Mouse (Mus musculus) retina, postnatal 1 day (tissue): ENCODE measurements at regions not wholly inside any gene's neighbourhood (a gene's known extent, or its start where the extent isn't known, plus 50 kb on each side); places are given as distances from the start of the nearest gene placed in this dataset.
A peak's percentile ranks its signal among the peaks of the same experiment; 100 is the strongest.

Experiments used
- DNase-seq: peaks from one replicate; pipeline ENCODE4 v3.0.0-alpha.2; 2012

DNA sequence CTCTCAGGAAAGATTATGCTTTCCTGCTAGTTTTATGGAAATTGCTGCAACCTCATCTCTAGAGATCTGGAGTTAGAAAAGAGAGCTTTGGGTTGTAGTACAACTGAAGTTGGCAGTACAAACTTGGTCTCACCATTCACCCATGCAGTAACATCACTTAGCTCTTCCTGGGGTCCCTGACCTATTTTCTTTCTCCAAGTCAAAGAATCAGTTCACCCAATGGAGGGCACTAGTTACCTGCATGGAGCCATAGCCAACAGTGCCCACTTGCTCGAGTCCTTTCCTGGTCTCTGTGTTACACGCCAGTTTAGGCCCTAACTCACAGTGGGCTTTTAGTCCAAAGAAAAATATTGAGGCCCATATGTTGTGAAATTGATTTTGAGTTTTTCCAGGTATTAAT is 435.9 kb upstream of the Cited2 start:
- DNase-seq, result no peak

DNA sequence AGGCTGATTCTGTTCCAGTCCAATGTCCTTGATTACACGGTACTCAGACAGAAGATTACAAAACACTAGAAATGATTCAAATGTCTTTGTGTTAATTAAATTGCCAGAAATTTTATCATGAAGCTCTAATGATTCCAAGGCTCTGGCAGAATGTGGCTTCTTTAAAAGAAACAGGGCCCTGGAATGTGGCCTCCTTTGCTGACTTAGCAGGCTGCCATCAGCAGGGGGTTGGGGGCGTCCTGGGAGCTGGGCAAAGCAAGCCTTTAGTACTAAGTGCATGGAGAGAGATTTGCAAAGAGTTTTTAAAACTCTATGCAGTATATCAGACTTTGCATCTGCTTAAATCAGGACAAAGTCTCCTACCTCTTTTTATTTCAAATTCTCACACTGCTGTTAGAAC is 434.8 kb upstream of the Cited2 start:
- no peak for DNase-seq

DNA sequence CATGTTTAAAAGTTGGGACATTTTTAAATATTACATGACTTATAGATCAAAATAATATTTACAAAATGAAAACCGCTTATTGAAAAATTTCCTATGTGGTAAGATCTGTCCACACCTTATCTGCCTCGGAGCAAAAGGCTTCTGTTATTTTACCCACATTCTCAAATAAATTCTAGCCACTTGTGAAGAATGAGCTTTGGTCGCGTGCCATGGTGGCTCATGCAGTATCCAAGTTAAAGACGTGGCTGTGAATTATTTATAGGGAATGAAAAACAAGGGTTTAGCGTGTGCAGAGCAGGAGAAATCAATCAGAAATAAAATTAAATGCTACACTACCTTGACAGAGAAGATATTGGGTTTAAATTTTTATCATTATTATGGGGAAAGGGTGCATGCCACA is 430.7 kb upstream of the Cited2 start:
- DNase-seq, result no peak

DNA sequence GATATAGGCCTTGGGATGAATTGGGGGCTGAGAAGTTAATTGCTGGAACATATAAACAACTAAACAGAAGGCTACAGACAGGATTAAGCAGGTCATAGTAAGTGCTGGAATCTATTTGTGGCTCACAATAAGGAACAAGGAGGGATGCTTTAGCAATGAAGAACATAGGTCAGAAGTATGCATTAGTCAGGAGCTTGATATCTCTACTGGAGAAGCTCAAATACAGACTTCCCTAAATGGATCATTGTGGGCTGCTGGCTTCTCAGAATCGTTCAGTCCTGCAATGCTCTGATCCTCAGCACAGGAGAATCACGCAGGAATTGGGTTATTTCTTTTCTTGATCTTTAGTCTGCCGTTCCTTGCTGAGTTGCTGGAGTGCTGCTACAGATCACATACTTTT is 428.6 kb upstream of the Cited2 start:
- no peak for DNase-seq

DNA sequence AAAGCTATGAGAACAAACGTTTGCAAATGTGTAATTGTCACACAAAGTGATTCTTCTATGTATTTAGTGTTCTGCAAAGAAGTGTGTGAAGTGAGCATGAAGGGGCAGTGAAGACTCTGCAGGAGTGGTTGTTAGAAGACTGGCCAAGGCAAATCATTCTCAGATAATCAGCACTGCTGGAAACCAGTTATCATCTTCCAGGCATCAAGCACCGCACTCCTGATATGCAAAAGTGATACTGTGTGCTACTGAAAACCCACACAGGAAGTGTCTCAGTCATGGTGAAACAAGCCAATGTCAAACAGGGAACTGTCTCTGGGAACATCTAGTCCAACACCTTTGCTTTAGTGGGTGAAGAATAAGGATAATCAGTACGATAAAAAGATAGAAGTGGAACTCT is 427.9 kb upstream of the Cited2 start:
- DNase-seq, result no peak

DNA sequence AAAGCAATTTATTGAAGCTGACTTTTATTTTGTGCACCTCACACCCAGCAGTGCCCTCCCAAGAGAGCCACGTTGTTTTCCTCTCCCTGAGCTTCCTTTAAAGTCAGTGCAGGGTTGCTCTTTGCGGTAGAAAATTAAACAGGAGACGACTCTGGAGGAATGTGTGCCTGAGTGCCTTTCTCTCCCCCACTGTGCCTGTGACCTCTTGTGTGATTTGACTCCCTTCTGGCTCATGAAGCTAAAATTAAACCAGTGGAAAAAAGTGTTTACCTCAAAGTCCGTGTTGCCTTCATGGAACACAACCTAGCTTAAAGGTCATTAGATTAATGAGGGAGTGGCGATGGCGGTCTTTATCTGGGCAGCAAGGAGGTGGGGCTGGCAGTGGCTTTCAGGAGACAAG is 423.4 kb upstream of the Cited2 start:
- no peak for DNase-seq

DNA sequence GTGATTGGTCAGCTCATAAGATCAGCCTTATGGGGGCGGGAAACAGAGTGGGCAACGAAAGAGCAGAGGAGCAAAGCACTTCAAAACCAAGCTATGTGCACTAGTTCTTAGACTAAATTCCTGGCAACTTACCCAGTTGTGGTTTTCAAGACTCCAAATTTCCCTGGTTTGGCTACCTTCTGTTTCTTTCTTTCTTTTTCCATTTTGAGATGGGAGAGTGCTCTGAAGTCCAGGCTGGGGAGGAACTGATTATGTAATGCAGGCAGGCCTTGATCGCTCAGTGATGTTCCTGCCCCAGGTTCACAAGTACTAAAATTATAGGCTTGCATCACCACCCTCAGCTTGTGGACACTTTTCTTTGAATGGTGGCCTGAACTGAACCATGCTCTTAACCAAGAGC is 396.3 kb upstream of the Cited2 start:
- DNase-seq, result no peak

DNA sequence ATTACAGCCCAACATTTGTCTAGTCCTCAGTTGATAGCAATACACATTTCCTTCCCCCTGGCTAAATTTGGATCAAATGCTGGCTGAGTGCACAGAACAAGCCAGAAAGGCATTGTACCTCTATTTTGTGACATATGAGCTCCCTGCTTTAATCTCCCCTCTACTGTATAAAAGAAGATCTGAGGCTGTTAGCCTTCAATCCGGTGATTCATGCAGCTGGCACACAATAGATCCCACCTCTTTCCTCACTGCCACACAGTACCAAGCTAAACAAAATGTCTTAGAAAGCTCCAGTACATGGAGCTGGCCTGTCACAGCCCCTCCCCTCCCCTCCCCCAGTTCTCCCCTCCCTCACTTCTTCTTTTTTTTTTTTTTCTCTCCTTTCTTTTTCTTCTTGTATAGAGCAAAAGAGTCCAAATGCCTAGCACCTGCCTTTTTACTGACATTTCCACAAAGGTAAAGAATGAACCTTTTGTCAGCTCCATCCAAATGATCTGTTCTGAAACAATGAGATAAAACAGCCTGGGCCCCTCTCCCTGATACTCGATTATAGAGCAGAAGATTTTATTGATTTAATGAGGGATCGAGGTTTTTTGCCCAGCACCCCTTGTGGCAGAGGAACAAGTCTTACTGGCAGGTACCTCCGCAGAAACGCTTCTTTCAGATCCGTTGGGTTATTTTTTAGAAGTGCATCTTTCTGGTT is 392.0 kb upstream of the Cited2 start:
- DNase-seq, result peak; percentile 40

DNA sequence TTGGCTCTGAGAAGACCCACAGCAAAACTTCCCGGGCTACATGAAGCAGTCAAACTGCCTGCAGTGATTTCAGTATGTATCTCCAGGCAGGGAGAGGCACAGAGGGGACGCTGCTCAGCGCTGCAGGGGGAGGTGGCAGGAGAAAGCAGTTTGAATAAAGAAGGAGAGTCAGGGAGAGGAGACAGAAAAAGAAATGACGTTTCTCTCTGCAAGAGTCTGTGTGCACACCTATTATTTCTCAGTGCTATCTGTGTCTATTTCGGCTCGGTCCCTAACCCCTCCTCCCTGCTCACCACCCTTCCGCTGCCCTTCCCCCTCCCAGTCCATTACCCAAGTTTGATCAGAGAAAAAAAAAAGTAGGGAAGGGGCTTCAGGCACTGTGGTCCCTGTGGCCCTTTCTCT is 391.4 kb upstream of the Cited2 start:
- DNase-seq, result peak; percentile 52

DNA sequence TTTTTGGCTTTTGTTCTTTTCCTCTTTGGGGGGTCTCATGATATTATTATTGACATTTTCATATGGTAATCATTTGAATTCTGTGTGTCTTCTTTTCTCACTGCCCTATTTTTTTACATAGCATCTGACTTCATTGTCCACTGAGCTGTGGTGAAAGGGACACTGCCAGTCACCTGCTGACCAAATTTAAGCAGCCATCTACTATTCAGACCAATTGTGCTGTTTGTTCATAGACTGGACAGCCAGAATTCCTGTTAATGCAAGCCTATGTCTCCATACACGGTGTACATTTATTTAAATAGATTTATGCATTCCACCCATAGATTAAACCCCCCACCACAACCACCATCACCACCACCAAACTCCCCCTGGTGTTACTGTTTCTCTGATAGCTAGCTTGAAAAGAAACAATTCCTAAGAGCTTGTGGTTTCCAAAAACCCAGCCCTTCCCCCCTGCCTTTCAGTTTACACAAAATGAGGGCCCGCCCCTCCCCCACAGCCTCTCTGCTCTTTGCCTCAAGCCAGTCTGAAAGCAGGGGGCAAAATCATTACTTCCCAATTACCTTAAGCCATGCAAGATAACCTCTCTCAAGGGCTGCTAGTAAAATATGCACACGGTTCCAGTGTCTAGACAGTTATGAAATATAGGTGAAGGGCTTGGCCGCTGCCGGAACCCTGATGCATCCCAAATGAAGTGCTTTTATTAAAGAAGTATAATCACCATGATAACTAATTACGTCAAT is 390.8 kb upstream of the Cited2 start:
- DNase-seq, result peak; percentile 57

DNA sequence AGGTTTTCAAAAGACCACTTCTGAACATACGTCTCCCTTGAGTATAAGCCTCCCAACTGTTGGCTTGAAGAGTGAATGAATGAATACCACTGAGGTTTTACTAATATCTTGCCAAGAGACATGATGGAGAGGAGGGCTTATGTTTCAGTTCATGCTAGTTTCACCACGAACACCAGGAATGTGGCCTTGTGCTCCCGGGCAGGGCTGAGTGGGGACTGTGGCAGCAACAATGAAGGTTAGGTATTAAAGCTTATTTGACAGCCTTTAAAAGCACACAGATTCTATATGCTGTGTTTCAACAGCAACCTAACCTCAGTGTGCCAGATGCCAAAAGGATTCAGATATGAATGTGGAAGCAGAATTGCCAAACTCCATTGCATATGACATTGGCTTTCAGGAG is 390.0 kb upstream of the Cited2 start:
- DNase-seq, result peak; percentile 6

DNA sequence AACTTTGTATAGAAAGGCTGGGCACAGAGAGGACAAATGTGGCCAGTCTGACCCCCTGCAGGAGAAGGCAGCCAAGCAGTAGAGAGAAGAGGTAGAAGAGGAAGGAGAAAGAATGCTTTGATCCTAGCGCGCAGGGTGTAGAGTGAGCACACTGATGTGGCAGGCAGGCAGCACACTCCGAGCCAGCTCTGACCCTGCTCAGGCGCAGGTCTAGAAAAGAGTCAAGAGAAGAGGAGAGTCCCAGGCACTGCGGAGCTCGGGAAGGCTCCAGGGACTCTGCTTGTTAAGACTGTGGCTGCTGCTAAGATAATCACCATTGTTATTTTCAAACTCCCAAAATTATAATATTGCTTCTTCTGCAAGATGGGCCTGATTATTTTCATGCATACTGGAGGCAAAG is 389.3 kb upstream of the Cited2 start:
- DNase-seq, result no peak

DNA sequence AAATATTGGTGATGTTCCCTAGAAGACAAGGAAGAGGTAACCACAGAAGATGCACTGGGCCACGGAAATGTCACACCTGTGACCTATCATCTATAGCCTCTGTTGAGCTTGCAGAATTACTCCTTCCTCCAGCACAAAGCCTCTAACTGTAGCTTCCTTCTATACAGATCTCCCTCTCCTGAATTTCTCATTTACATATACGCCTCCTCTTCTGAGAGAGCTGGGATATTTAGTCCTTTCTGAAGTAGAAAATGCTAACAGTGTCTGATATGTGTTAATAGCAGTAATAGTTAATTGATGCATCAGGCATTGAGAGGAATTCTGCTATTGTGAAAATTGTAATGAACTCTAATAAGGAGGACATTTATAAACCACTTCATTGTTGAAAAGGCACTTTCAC is 385.8 kb upstream of the Cited2 start:
- DNase-seq, result no peak

DNA sequence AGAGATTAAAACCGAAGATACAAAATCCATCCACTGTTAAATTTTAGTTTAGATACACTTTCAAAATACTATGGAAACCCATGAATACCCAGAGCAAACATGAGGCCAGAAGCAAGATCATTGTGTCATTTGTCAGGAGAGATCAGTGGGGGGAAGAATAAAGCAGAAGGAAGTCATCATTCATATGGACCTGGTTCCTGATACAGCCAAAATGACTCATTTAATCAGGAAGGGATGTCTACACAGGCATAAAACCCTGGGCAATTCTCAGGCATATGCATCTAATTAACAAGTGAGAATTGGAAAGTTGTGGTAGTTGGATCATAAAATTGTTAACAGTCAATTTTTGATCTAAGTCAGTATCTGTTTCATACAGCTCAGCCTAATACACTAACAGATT is 379.2 kb upstream of the Cited2 start:
- DNase-seq, result no peak

DNA sequence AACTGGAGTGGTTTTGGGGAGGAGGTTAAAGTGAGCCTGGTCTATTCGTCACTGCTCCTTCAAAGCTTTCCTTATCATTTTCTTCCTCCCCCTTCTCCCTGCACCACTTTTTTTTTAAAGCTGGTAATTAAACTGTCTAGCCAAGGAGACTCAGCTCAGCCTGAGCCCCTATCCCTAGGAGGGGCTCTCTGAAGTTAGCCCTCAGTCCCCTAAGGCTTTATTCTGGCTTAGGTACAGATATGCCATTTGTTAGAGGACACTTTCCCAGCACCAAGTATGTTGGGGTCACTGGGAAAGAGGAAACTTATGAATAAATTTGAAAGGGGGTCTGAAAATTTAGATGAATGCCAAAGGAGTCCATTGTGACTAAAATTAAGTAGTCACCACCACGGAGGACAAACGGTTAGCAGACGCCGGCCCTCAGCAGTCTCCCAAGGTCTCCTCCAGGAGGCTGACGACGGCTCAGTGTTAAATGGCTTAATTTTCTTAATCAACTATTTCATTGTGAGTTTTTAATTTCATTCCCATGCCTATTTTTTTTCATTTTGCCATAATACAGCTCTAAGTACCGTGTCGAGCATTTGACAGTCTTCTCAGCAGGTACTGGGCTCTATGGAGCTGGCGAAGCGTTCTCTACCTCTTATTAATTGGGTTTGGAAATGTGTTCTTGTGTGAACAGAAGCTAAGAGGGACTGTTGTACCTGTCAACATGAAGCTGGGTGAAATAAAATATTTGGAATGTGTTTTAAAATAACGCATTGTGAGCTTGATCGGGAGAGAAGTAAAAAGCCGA is 370.6 kb upstream of the Cited2 start:
- no peak for DNase-seq

DNA sequence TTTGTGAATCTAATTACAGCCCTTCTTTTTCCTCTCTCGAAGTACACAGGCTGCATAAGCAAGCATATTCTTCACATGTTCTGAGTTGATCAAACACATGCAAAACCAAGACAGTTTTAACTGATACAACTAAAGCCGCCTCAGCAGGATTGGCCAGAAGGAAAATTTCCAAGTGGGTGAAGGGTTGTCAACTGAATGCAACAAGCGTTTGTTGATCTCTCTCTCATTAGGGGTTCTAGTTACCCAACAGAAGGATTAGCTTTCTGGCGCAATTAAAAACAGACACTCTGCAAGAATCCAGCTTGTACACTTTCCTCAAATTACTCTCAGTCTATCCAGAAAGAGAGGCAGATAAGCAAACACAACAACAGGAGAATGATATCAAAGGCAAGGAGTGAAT is 367.5 kb upstream of the Cited2 start:
- DNase-seq, result peak; percentile 16

DNA sequence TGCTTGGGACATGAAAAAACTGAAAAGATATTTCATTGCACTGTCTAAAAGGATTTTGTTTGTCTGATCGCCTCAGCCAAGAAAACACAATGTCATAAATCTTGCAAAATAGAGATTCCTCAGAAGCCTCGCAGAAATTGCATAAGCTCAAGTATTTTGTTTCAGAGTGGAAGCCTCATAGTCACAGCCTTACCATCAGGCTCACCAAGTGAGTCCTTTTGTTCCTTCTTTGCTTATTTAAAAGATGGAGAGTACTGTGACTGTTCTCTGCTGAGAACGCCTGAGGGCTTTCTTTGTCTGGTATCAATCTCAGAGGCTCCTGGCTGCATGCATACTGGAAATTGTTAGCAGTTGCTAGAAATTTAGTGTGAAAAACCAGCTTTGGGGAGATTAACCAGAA is 367.0 kb upstream of the Cited2 start:
- DNase-seq, result peak; percentile 20

DNA sequence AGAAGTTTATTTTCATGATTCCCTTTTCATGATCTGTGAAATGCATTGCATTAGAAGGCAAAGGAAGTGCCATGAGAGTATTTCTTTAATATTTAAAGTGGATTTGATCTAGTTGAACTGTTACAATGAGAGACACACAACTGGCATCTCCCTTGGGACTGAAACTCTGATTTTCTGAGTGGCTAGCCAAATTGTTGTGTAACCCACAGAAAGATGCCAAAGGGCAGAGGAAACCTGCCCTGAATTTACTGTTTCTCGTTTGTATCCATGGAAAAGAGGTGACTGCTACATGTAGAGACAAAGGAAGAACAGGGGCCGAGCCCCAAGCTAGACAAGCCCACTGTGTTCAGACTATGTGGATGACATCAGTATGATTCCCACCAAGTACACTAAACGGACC is 360.4 kb upstream of the Cited2 start:
- no peak for DNase-seq

DNA sequence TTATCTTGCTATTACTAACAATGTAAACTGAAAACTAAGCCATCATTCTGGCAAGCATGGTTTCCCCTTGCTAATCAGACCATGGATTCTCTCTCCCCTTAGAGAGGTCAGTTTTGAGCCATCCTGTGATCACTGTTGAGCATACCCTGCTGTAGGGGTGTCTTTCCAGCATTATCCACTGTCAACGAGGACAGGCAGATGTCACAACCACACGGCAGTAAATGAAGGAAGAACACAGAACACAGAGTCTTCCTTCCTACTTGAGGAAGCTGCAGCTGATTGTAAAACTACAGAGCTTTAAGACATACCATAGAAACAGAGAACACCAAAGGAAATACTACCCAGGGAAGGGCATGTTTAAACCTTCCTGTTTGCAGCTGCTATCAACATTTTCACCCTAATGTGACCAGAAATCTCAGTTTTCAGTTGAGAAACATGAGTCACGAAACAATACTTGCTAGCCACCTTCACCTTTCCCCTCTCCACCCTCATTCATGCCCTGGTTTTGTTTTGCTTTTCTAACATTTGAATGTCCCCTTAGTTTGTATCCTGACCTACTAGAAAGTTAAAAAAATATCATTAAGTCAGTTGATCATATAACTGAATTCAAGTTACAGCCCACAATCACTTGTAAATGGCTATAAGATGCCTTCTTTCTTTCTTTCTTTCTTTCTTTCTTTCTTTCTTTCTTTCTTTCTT is 356.8 kb upstream of the Cited2 start:
- no peak for DNase-seq

DNA sequence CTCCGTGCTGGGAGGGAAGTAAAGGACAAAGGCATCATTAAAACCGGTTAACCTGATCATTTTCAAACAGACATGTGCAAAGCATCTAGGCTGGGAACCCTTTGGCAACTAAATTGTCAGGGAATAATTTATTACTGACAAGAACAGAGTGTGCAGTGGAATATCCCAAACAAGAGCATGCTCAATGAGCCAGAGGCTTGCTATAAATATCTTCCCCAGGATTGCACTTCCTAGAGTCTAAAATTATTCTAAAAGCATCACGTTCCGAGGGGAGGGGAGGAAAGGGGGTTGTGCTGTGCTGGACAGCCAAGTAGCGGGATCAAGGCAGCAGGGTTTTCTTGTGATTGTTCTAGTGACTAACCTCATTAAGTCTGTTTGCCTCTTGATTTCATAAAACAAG is 356.0 kb upstream of the Cited2 start:
- DNase-seq, result peak; percentile 16

DNA sequence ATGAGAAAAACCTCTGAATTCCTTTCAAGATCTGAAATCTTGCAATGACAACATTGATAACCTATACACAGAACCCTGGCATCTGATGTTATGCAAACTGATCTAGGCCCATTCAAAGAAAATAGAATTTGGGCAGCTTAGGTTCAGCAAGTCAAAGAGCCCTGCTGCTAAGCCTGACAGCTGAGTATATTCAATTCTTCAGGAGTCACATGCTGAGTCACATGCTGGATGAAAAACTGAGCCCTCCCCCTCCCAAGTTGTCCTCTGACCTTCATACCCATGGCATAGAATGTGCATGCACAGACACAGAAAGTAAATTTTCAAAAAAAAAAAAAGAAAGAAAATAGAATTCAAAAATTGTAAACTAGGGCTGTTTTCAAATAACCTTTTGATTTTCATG is 355.6 kb upstream of the Cited2 start:
- DNase-seq, result no peak

DNA sequence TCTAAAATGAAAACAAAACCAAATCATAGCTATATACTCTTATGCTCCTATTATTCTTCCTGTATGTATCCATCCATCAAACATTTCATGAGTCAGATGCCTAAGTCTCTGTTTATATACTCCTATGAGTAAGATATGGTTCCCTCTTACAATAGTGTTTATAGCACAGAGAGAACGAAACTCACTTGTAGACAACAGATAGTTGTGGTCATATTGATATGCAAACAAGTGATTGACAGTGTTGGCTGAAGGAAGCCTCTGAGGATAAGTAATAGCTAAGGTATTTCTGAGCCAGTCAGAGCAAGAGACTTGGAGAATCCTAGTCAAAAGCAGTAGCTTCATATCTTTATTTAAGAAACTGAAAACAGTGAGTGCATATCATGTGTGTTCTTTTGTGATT is 354.4 kb upstream of the Cited2 start:
- DNase-seq, result no peak

DNA sequence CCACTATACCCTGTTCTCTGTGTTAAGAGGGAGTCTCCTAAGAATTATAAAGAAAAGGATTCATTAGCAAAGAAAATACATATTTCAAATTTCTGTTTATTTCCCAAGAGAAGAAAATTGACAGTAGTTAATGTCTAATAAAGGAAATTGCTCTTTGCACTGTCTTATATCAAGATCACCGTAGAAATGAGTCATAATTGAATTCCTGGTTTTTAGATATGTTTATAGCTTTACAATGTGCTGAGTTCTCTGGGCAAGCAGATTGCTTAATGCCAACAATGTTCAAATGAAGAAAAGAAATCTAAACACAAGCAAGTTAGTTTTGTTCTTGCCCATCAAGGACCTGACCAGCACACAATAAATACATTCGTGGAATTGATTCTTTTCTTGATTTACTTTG is 350.1 kb upstream of the Cited2 start:
- DNase-seq, result no peak
